Mouse (Mus musculus): ENCODE data around the gene Ncor2.

DNA sequence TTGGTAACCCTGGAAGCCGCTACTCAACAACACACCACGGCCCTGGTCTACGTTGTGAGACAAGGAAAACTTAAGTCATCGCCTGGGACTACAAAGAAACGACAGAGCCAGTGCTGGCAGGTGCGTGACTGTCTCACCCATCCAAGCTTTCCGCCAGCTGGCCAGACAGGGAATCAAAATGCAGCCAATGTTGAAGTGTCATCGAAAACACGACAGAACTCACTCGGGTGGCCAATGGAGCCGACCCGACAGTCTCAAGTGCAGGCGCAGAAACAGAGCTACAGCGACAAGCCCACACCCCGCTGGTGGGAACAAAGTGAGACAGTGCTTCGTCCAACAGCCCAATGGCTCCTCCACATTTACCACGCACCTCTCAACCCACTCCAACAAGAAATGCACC, 29.9 kb downstream of the Ncor2 start:
- no peak for TF ChIP-seq CTCF (IDR thresholded peaks at IDR 0.05; ENCODE audit: low read depth)
- TF ChIP-seq EP300 (optimal IDR thresholded peaks at IDR 0.05): no peak
